Mouse (Mus musculus) lung, embryonic 14.5 days (tissue): Measurements from ENCODE around the gene B4galt3. TPM values are rescaled to one million over a fixed set of nuclear protein-coding genes. Genes with fewer than 3 reads are reported as not detected.
"Not testable (repeated sequence)": the region's sequence is repeated elsewhere in the genome, so short reads cannot be mapped to it uniquely, and the experiment has no call there.

ENCODE experiments used
- ATAC-seq: fragments of 200-750 bp; cut with Nextera tagmentation; 2 replicates; pipeline ENCODE4 v1.8.0; 2017; ENCODE audit warnings: mild to moderate bottlenecking, moderate TSS enrichment, moderate library complexity; ENCODE audit not compliant: insufficient read depth
- DNase-seq: peaks from one replicate; pipeline ENCODE4 v3.0.0-alpha.2; 2015
- H3K27ac ChIP-seq: fragments of 300-500 bp; sonication (generic); 2 replicates; pipeline ENCODE4 v1.5.1; 2014; ENCODE audit warnings: low read depth, mild to moderate bottlenecking, moderate library complexity
- H3K27me3 ChIP-seq: fragments of 300-500 bp; sonication (generic); 2 replicates; pipeline ENCODE4 v1.6.1; 2014; ENCODE audit warnings: low read length, control low read depth; ENCODE audit not compliant: insufficient read depth
- H3K36me3 ChIP-seq: fragments of 300-500 bp; sonication (generic); 2 replicates; pipeline ENCODE4 v1.6.1; 2014; ENCODE audit warnings: control low read depth; ENCODE audit not compliant: insufficient read depth
- H3K4me1 ChIP-seq: fragments of 300-500 bp; sonication (generic); 2 replicates; pipeline ENCODE4 v1.6.1; 2014; ENCODE audit warnings: antibody characterized with exemption, control low read depth; ENCODE audit not compliant: insufficient read depth
- H3K4me2 ChIP-seq: fragments of 300-500 bp; sonication (generic); 2 replicates; pipeline ENCODE4 v1.6.1; 2014; ENCODE audit warnings: mild to moderate bottlenecking
- H3K4me3 ChIP-seq: fragments of 300-500 bp; sonication (generic); 2 replicates; pipeline ENCODE4 v1.5.1; 2014; ENCODE audit warnings: low read depth, low read length
- H3K9ac ChIP-seq: fragments of 300-500 bp; sonication (generic); 2 replicates; pipeline ENCODE4 v1.6.1; 2014
- H3K9me3 ChIP-seq: fragments of 300-500 bp; sonication (generic); 2 replicates; pipeline ENCODE4 v1.6.1; 2016; ENCODE audit warnings: low read depth, low read length, control low read depth
- CTCF ChIP-seq: IDR thresholded peaks from 2 replicates; pipeline ENCODE4 v1.5.1; 2016; ENCODE audit warnings: antibody characterized with exemption, low read depth
- WGBS: fragments of 180-500 bp; shearing (Covaris S2); extraction: QIAGEN DNeasy Blood & Tissue Kit; methylation state at CpG from one replicate; pipeline ENCODE4 v1.1.7; 2014; 5-methylcytosine and 5-hydroxymethylcytosine counted together
- polyA plus RNA-seq: library from polyadenylated mRNA; unstranded; fragments of >200 nt; fragmentation: Nextera tagmentation; extraction: Ambion mirVana; gene quantifications from 2 replicates; pipeline ENCODE4 v1.2.1, GENCODE M21; 2014

B4galt3 gene
- polyA plus RNA-seq, 1 experiment from 2014 or later: 94.3 TPM

- Histone ChIP-seq H3K9ac (no peak overlapping the region), H3K4me3 (no peak overlapping the region), H3K9me3 (no peaks in the 10 kb centered on the region), H3K4me1 (no peaks in the 10 kb centered on the region), H3K4me2 (no peak overlapping the region), H3K27ac (no peak overlapping the region), H3K27me3 (no peaks in the 10 kb centered on the region), H3K36me3 (peaks cover 94% of the 10 kb centered on the region)
- ATAC-seq: no peak
- no peak for DNase-seq
- no peak for TF ChIP-seq CTCF
- WGBS: 91% methylated on average over 10 of the region's 10 CpGs
These were observed 29.2 kb upstream of the B4galt3 start for GRCm38 (mm10) chr1:171240911-171241310.

GRCm38 (mm10) chr1:171241952-171242351 is 28.2 kb upstream of the B4galt3 start:
- H3K9me3 ChIP-seq, H3K27ac ChIP-seq, H3K27me3 ChIP-seq, H3K4me3 ChIP-seq, H3K4me2 ChIP-seq, H3K4me1 ChIP-seq, ATAC-seq, DNase-seq, H3K9ac ChIP-seq: not testable (repeated sequence)
- 85% methylated on average over 12 of the region's 12 CpGs for WGBS
- peaks cover 84% of the 10 kb centered on the region for H3K36me3 ChIP-seq

GRCm38 (mm10) chr1:171245353-171245752 is 24.8 kb upstream of the B4galt3 start:
- no peak for TF ChIP-seq CTCF
- Histone ChIP-seq H3K9ac (no peak overlapping the region), H3K27ac (no peak overlapping the region), H3K4me3 (no peak overlapping the region), H3K4me2 (no peak overlapping the region), H3K4me1 (peaks cover 17% of the 10 kb centered on the region), H3K36me3 (peaks cover 50% of the 10 kb centered on the region), H3K9me3 (no peaks in the 10 kb centered on the region), H3K27me3 (no peaks in the 10 kb centered on the region)
- DNase-seq (no peak), ATAC-seq (no peak)
- WGBS: 81% methylated on average over 8 of the region's 8 CpGs

- Histone ChIP-seq H3K9ac (peak overlapping the region; percentile 86), H3K9me3 (no peaks in the 10 kb centered on the region), H3K27ac (peak overlapping the region; percentile 96), H3K4me2 (peak overlapping the region; percentile 70), H3K36me3 (peaks cover 35% of the 10 kb centered on the region), H3K27me3 (no peaks in the 10 kb centered on the region), H3K4me3 (peak overlapping the region; percentile 75), H3K4me1 (peaks cover 25% of the 10 kb centered on the region)
- TF ChIP-seq CTCF: peak; percentile 93
- DNase-seq (peak; percentile 99), ATAC-seq (peak; percentile 90)
- 1% methylated on average over 41 of the region's 41 CpGs for WGBS
These were observed 23.2 kb upstream of the B4galt3 start for GRCm38 (mm10) chr1:171246709-171247452.

GRCm38 (mm10) chr1:171247453-171247841 is 22.7 kb upstream of the B4galt3 start:
- H3K36me3 ChIP-seq: peaks cover 29% of the 10 kb centered on the region
- H3K27ac ChIP-seq: peak overlapping the region; percentile 96
- no peaks in the 10 kb centered on the region for H3K9me3 ChIP-seq
- peak; percentile 3; the same call in 1 of the 2 replicates for ATAC-seq
- 10% methylated on average over 13 of the region's 13 CpGs for WGBS
- no peak for TF ChIP-seq CTCF
- H3K4me1 ChIP-seq: peaks cover 25% of the 10 kb centered on the region
- H3K4me3 ChIP-seq: peak overlapping the region; percentile 75
- no peaks in the 10 kb centered on the region for H3K27me3 ChIP-seq
- DNase-seq: no peak
- H3K4me2 ChIP-seq: peak overlapping the region; percentile 70
- peak overlapping the region; percentile 55 for H3K9ac ChIP-seq

- no peak for TF ChIP-seq CTCF
- WGBS: 27% methylated on average over 4 of the region's 4 CpGs
- H3K4me2 ChIP-seq: peak overlapping the region; percentile 70
- H3K9me3 ChIP-seq: no peaks in the 10 kb centered on the region
- peaks cover 25% of the 10 kb centered on the region for H3K36me3 ChIP-seq
- H3K27ac ChIP-seq: peak overlapping the region; percentile 96
- H3K9ac ChIP-seq: peak overlapping the region; percentile 55; the same call in 1 of the 2 replicates
- H3K4me3 ChIP-seq: peak overlapping the region; percentile 75
- DNase-seq: peak; percentile 25
- no peaks in the 10 kb centered on the region for H3K27me3 ChIP-seq
- ATAC-seq: no peak
- H3K4me1 ChIP-seq: peaks cover 25% of the 10 kb centered on the region
These were observed 22.2 kb upstream of the B4galt3 start for GRCm38 (mm10) chr1:171247916-171248315.

GRCm38 (mm10) chr1:171248386-171249226 is 21.5 kb upstream of the B4galt3 start:
- peak overlapping the region; percentile 96 for H3K27ac ChIP-seq
- TF ChIP-seq CTCF: no peak
- H3K4me2 ChIP-seq: peak overlapping the region; percentile 70
- H3K9ac ChIP-seq: no peak overlapping the region
- H3K9me3 ChIP-seq: no peaks in the 10 kb centered on the region
- H3K4me1 ChIP-seq: peaks cover 25% of the 10 kb centered on the region
- DNase-seq (peak; percentile 41), ATAC-seq (no peak)
- 39% methylated on average over 3 of the region's 3 CpGs for WGBS
- H3K27me3 ChIP-seq: no peaks in the 10 kb centered on the region
- no peak overlapping the region for H3K4me3 ChIP-seq
- H3K36me3 ChIP-seq: peaks cover 18% of the 10 kb centered on the region
